10 mouse cellular contexts compared by ENCODE assay signal in the genomic region with DNA sequence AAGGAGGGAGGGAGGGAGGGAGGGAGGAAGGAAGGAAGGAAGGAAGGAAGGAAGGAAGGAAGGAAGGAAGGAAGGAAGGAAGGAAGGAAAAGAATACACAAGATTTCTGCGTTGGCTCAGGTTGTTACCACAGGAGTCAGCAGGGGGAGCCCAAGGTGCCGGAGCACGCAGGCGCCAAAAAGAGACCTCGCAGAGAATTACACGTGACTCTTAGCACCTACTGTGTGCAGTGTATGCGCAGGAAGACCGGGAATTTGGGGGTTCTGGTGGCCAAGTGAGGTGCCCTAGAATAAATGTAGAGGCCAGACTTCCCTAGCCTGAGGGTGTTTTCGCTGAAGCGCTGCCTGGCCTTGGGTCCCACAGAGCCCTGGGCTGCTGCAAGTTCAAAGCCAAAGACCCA.
DNase-seq lines count a peak whose midpoint lies in the region; ATAC-seq and TF ChIP-seq lines count a peak whose summit lies in the region.
"Had no signal": no experiment of that assay in that cellular context is flagged by ENCODE, and none has a peak within 500 bp of the region (broad histone marks: within the 10 kb centered on the region; RNA-seq: fewer than 3 reads in every experiment).

No protein-coding gene starts in this region.

- H3K4me1 ChIP-seq in kidney, adult 2 months (ENCODE audit: control insufficient read depth, insufficient read depth, low read length): no peaks in the 10 kb centered on the region

- H3K27ac ChIP-seq in kidney, adult 2 months (ENCODE audit: insufficient read depth, low read depth, low read length): no peak overlapping the region
- H3K27ac ChIP-seq: macrophage had no signal

- ATAC-seq in cerebellum, adult (ENCODE audit: insufficient number of reproducible peaks, low FRiP score, low TSS enrichment): no peak

- no peaks in the 10 kb centered on the region for H3K36me3 ChIP-seq in kidney, adult 2 months (ENCODE audit: control insufficient read depth, insufficient read depth, low read length)

- H3K4me3 ChIP-seq in kidney, adult 2 months (ENCODE audit: insufficient read depth, low read depth, low read length): no peak overlapping the region
- H3K4me3 ChIP-seq: erythroblast, embryonic 14.5 days had no signal

- peak; percentile 59 to 70 for DNase-seq in cerebellum, postnatal 14 days
- DNase-seq in kidney, adult 2 months: peak; percentile 8
- no peak for DNase-seq in kidney, adult 9 months
- peak; percentile 54 for DNase-seq in right cerebral cortex, postnatal 14 days
- DNase-seq in right cerebral cortex, postnatal 36 days (ENCODE audit: low spot score in 2 of 2): no peak
- peak; percentile 6 for DNase-seq in thymus, postnatal 25 days
- no peak for DNase-seq in gastrocnemius, postnatal 4 days (ENCODE audit: low spot score in 2 of 2)

- H3K27me3 ChIP-seq in kidney, adult 2 months (replicated peaks; ENCODE audit: control insufficient read depth, insufficient read depth, low read length): no peaks in the 10 kb centered on the region

- peak; percentile 41 for TF ChIP-seq CTCF in kidney, adult 2 months (conservative IDR thresholded peaks at IDR 0.05; ENCODE audit: insufficient read depth, insufficient read length, low read depth, low read length)

- no peak for TF ChIP-seq POLR2A in kidney, adult 2 months (IDR thresholded peaks at IDR 0.05; ENCODE audit: low read depth, low read length)

- WGBS in kidney, adult 2 months: 8% methylated on average over 10 of the region's 10 CpGs

Comparison
In these comparisons a context has a peak if more than half of its experiments do, and no peak if none do; other contexts are left out.
1. DNase-seq: peak in cerebellum, postnatal 14 days (2 of 2), kidney, adult 2 months (single experiment), right cerebral cortex, postnatal 14 days (single experiment) and thymus, postnatal 25 days (single experiment); none in kidney, adult 9 months (single experiment), right cerebral cortex, postnatal 36 days (0 of 2) and gastrocnemius, postnatal 4 days (0 of 2).